Mouse (Mus musculus): ENCODE results near the gene Gstt1. TPM values are rescaled to one million over a fixed set of nuclear protein-coding genes. Genes with fewer than 3 reads are reported as not detected.
"Not testable (repeated sequence)": the region's sequence is repeated elsewhere in the genome, so short reads cannot be mapped to it uniquely, and the experiment has no call there.

Gene Gstt1
- total RNA-seq, 1 experiment from 2014 or later: not detected

GRCm38 (mm10) chr10:75772795-75773664 is 25.4 kb downstream of the Gstt1 start, which contains the start of gene Ddt:
Gene Ddt, minus strand, starts transcription at chr10:75773414.
- ATAC-seq (replicated peaks; ENCODE audit: insufficient number of reproducible peaks, low FRiP score, low TSS enrichment, poor library complexity, severe bottlenecking): peak; percentile 97

GRCm38 (mm10) chr10:75767756-75768155 is 30.6 kb downstream of the Gstt1 start:
- not testable (repeated sequence) for ATAC-seq (replicated peaks; ENCODE audit: insufficient number of reproducible peaks, low FRiP score, low TSS enrichment, poor library complexity, severe bottlenecking)

GRCm38 (mm10) chr10:75766856-75767255 is 31.5 kb downstream of the Gstt1 start:
- ATAC-seq (replicated peaks; ENCODE audit: insufficient number of reproducible peaks, low FRiP score, low TSS enrichment, poor library complexity, severe bottlenecking): no peak

GRCm38 (mm10) chr10:75764519-75765473 is 33.6 kb downstream of the Gstt1 start:
- peak; percentile 42 for ATAC-seq (replicated peaks; ENCODE audit: insufficient number of reproducible peaks, low FRiP score, low TSS enrichment, poor library complexity, severe bottlenecking)

GRCm38 (mm10) chr10:75763682-75764518 is 34.5 kb downstream of the Gstt1 start, which contains the start of gene Cabin1:
Gene Cabin1, minus strand, starts transcription at chr10:75764341.
- ATAC-seq (replicated peaks; ENCODE audit: insufficient number of reproducible peaks, low FRiP score, low TSS enrichment, poor library complexity, severe bottlenecking): peak; percentile 99

- no peak for ATAC-seq (replicated peaks; ENCODE audit: insufficient number of reproducible peaks, low FRiP score, low TSS enrichment, poor library complexity, severe bottlenecking)
These were observed 36.0 kb downstream of the Gstt1 start for GRCm38 (mm10) chr10:75762413-75762812.

- no peak for ATAC-seq (replicated peaks; ENCODE audit: insufficient number of reproducible peaks, low FRiP score, low TSS enrichment, poor library complexity, severe bottlenecking)
These were observed 38.1 kb downstream of the Gstt1 start for GRCm38 (mm10) chr10:75760311-75760710.

GRCm38 (mm10) chr10:75756719-75757118 is 41.7 kb downstream of the Gstt1 start:
- no peak for ATAC-seq (replicated peaks; ENCODE audit: insufficient number of reproducible peaks, low FRiP score, low TSS enrichment, poor library complexity, severe bottlenecking)

- ATAC-seq (replicated peaks; ENCODE audit: insufficient number of reproducible peaks, low FRiP score, low TSS enrichment, poor library complexity, severe bottlenecking): peak; percentile 57
These were observed 54.4 kb downstream of the Gstt1 start for GRCm38 (mm10) chr10:75744017-75744416.

GRCm38 (mm10) chr10:75743369-75743768 is 55.0 kb downstream of the Gstt1 start:
- ATAC-seq (replicated peaks; ENCODE audit: insufficient number of reproducible peaks, low FRiP score, low TSS enrichment, poor library complexity, severe bottlenecking): no peak

GRCm38 (mm10) chr10:75740866-75741265 is 57.5 kb downstream of the Gstt1 start:
- no peak for ATAC-seq (replicated peaks; ENCODE audit: insufficient number of reproducible peaks, low FRiP score, low TSS enrichment, poor library complexity, severe bottlenecking)

Other genes starting within 250 kb of the Gstt1 start
- not detected in 3 replicates for gene Lrrc75b, start 238.3 kb downstream of the Gstt1 start, total RNA-seq (2017)
- gene Ggt1, start 237.0 kb downstream of the Gstt1 start, total RNA-seq (2017): 0.53 to 2.2 TPM in 2 of 3 replicates, not detected in the other
- 0.75 to 2.8 TPM (median 1.8 TPM) in 3 replicates for gene Ggt5, start 209.2 kb downstream of the Gstt1 start, total RNA-seq (2017)
- 0.75 TPM in 1 of 3 replicates, not detected in the others for gene Susd2, start 154.6 kb downstream of the Gstt1 start, total RNA-seq (2017)
- gene Cabin1, start 34.2 kb downstream of the Gstt1 start, total RNA-seq (2017): 29.4 to 38.1 TPM (median 35.0 TPM) in 3 replicates
- 13.5 to 18.8 TPM (median 16.8 TPM) in 3 replicates for gene Ddt, start 25.2 kb downstream of the Gstt1 start, total RNA-seq (2017)
- gene Gm20441, start 17.6 kb downstream of the Gstt1 start, total RNA-seq (2017): not detected in 3 replicates
- gene Gstt3, start 17.2 kb downstream of the Gstt1 start, total RNA-seq (2017): 1.1 to 2.1 TPM (median 1.9 TPM) in 3 replicates
- 0.49 TPM in 1 of 3 replicates, not detected in the others for gene Gstt4, start 24.0 kb upstream of the Gstt1 start, total RNA-seq (2017)
- 9.0 to 12.5 TPM (median 10.7 TPM) in 3 replicates for gene Gstt2, start 38.8 kb upstream of the Gstt1 start, total RNA-seq (2017)
- gene Mif, start 61.7 kb upstream of the Gstt1 start, total RNA-seq (2017): 37.4 to 54.1 TPM (median 41.4 TPM) in 3 replicates
- gene Derl3, start 94.8 kb upstream of the Gstt1 start, total RNA-seq (2017): 2.7 to 7.1 TPM (median 4.3 TPM) in 3 replicates
- gene Smarcb1, start 123.0 kb upstream of the Gstt1 start, total RNA-seq (2017): 16.2 to 31.0 TPM (median 19.4 TPM) in 3 replicates
- 1.4 to 5.9 TPM (median 5.8 TPM) in 3 replicates for gene Chchd10, start 134.5 kb upstream of the Gstt1 start, total RNA-seq (2017)
- 1.1 TPM in 1 of 3 replicates, not detected in the others for gene Mmp11, start 137.9 kb upstream of the Gstt1 start, total RNA-seq (2017)
- gene Gm867, start 142.1 kb upstream of the Gstt1 start, total RNA-seq (2017): 2.2 TPM in 1 of 3 replicates, not detected in the others
- gene Vpreb3, start 144.5 kb upstream of the Gstt1 start, total RNA-seq (2017): 0.87 to 5.0 TPM (median 1.2 TPM) in 3 replicates
- 0.10 to 0.53 TPM in 2 of 3 replicates, not detected in the other for gene Gm5134, start 155.9 kb upstream of the Gstt1 start, total RNA-seq (2017)
- gene Zfp280b, start 234.1 kb upstream of the Gstt1 start, total RNA-seq (2017): 4.8 to 11.1 TPM (median 10.7 TPM) in 3 replicates

Data from monocyte, adult 5-6 weeks (primary cell).